Mouse (Mus musculus) lung, adult 18-20 months (tissue): ENCODE measurements around the gene Dclre1a.

ENCODE experiments used
- DNase-seq, 2 experiments: peaks; one replicate each; pipeline ENCODE4 v3.0.0; 2022; ENCODE audit warnings: mixed read lengths in 2 of 2

Gene Dclre1a

GRCm38 (mm10) chr19:56547456-56548229 lies at the start of gene Dclre1a:
Gene Dclre1a, minus strand, starts transcription at chr19:56548222.
- DNase-seq, result peak; percentile 72 to 74

- no peak for DNase-seq
These were observed 44.5 kb upstream of the Dclre1a start for GRCm38 (mm10) chr19:56592472-56592871.

DNA sequence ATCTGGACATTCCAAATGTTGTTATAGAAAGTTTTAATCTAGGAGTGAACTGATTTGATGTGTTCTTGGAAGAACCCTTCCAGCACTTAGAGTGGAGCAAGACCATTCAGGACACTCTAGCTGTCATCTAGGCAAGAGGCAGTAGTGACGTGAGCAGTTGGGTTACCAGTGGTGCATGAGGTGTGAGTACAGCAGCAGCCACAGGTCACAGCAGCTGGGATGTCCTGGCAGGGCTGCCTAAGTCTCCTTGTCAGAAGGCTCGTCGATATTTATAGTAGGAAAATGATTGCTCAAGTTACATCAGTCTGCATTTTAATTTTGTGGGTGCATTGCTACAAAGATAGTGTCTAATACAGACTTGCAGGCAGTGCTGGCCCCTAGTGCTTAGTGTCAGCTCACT lies 42.2 kb upstream of the Dclre1a start:
- DNase-seq, result no peak

DNA sequence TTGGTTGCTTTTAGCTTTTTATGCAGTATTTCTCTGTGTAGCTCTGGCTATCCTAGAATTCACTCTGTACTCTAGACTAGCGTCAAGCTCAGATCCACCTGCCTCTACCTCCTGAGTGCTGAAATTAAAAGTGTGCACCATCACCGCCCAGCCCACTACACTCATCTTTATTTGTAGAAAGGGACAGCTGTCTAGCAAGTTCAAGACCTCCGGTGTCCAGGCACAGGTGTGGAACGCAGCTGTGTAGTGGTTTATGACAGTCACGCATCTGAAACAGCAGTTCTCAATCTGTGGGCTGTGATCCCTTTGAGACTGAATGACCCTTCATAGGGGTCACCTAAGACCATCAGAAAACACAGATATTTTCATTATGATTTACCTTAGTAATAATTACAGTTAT lies 41.4 kb upstream of the Dclre1a start:
- no peak for DNase-seq

DNA sequence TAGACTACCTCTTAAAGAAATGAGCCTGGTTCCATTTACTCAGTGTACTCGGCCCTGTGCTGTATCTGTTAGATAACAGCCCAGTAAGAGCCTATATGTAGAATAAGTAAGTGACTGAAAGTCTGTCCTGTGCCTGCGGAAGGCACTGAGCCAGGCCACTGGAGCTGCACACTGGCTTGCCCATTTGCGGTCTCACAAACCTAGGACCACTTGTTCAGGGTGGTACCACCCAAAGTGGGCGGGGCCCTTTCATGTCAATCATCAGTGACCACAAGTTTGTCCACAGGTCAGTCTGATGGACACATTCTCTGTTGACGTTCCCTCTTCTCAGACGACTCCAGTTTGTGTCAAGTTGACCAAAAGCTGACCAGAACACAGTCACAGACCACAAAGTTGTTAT lies 41.0 kb upstream of the Dclre1a start:
- DNase-seq, result no peak

DNA sequence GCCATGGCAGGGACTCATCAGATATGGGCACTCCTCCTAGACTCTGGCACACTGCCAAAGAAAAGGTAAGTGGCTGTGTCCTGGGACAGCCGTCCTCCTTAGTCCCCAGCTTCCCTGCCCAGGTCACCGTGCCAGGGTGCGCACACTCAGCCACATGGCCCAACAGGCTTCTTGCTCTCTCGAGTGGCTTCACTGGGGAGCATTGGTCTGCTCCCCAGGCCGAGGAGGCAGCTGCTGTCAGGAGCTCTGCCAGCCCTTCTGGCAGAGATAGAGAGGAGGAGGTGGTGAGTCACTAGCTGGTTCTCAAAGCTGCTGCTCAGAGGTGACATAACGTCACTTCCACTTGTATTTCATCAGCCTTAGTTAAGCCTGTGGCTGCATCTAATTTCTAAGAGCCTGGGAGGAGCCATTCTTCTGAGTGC lies 40.2 kb upstream of the Dclre1a start:
- DNase-seq, result peak; percentile 76 to 88

- DNase-seq, result no peak
These were observed 38.3 kb upstream of the Dclre1a start for GRCm38 (mm10) chr19:56586320-56586719.

- no peak for DNase-seq
These were observed 36.3 kb upstream of the Dclre1a start for GRCm38 (mm10) chr19:56584288-56584687.

DNA sequence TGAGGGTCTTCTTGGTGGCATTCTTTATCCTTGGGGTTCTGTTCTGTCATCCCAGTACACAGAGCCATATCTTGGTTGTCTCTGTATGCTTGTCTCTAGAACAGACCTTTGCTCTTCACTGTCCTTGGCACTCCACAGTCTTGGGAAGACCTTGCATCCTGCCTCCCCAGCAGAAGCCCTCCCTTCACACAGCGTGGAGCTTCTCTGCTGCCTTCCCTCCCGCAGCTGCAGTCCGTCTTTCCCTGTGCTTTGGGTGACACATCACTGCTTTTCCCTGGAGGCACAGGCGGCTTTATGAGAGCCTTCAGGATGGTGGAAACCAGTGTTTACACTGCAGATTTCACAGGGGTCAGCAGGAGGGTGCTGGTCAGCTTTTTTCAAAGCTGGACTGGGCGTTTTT lies 35.8 kb upstream of the Dclre1a start:
- DNase-seq, result no peak

DNA sequence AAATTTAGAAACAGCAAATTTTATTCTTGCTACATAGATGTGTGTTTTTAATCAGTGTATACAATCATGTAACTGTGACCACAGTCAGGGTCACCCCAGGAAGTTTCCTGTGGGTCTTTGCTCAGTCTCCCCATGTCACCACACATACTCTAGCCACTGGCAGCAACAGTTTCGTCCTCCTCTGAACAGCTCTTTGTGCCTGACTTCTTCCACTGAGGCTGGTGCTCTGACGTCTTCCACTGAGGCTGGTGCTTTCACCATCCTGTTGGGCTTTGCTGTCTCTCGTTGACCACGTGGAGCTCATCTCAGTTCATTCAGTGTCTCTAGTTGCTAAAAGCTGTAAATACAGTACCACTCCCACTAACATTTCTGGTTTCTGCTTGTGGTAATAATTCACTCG lies 34.0 kb upstream of the Dclre1a start:
- no peak for DNase-seq

GRCm38 (mm10) chr19:56577801-56578200 lies 29.8 kb upstream of the Dclre1a start:
- no peak for DNase-seq

DNA sequence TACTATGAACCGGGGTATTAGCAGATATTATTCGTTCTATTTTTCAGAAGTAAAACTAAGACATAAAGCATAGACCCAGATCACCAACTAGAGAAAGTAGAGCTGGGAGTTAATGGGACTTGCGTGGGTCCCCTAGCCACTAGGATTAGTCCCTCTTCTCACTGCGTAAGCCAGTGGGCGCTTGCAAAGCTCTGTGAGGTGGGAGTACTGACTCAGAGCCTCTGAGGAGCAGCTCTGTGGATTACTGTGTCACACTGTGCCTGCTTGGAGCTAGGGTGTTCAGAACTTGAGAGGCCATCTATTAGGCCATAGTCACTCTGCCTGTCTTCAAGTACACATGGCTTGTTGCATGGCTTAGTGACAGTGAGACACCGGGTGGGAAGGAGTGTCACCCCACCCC lies 25.2 kb upstream of the Dclre1a start:
- DNase-seq, result no peak

GRCm38 (mm10) chr19:56571913-56572312 lies 23.9 kb upstream of the Dclre1a start:
- no peak for DNase-seq

- no peak for DNase-seq
These were observed 23.2 kb upstream of the Dclre1a start for GRCm38 (mm10) chr19:56571234-56571633.

- no peak for DNase-seq
These were observed 22.8 kb upstream of the Dclre1a start for GRCm38 (mm10) chr19:56570781-56571180.

DNA sequence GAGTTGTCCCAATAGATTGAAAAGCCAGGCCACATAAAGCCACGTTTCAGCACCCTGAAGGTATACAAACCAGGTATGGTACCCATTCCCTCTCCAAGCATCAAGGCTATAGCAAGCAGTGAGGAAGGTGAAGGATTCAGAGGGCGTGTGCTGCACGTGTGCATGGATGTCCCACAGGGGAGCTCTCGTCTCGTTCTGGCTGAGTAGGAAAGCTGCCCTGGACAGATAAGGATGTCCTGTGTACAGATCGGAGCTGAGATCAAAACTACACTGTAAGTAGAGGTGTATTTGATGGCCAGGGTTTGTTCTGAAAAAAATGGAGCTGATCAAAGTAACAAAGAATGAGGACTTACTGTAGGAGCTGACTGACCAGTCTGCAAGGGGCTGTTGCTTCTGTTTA lies 18.9 kb upstream of the Dclre1a start:
- DNase-seq, result no peak

- DNase-seq, result peak; percentile 73 to 82
These were observed 18.0 kb upstream of the Dclre1a start for GRCm38 (mm10) chr19:56566041-56566440.

- DNase-seq, result no peak
These were observed 17.3 kb upstream of the Dclre1a start for GRCm38 (mm10) chr19:56565358-56565757.

DNA sequence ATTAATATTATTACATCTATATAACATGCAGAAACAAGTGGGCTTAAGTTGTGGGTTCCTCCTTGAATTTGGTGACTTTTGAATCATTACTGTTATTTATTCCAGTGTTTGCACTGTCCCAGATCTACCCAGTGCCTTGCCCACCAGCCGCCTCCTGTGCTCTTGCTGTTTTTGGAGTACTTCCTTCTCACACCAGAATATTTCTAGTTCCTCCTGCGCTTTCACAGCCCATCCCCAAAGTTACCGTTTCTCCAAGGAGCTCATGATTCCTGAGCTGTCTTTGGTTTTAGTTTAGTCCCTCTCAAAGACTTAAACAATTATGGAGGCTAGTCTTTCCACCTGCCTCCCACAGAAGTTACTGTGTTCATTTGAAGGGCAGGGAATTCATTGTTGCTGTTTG lies 15.4 kb upstream of the Dclre1a start:
- no peak for DNase-seq

DNA sequence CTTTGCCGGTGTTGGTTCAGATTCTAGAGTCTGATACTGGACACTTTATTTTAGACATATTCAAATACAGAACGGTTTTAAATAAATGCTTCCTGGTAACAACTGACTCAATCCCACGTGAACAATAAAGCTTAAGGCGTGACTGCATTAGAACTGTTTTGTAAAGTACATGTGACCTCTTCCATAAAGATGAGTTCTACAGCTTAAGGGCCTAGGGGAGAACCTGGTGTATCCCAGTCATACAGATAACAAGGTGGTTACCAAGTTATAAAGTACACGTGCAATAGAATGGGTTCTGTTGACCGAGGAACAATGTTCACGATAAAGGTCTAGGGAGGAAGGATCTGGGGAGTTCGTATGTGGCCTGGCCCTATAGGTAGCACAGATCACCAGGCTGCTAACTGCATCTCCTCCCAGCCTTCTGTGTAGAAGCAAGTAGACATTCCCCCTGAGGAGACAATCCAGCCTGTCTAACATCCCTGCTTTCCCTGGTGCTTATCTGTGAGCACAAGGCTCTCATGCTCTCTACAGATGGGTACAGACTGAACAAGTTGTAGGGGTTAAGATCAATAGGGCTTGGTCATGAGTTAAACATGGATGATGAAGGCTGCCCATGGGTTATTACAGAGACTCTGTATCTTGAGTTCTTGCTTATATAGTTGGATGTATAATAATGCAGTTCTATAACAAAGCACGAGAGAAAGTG lies 14.6 kb upstream of the Dclre1a start:
- no peak for DNase-seq

- DNase-seq, result peak in 1 of 2 experiments; percentile 30
These were observed 8.0 kb upstream of the Dclre1a start for GRCm38 (mm10) chr19:56555972-56556371.

- no peak for DNase-seq
These were observed 5.2 kb upstream of the Dclre1a start for GRCm38 (mm10) chr19:56553177-56553576.

GRCm38 (mm10) chr19:56549033-56549680 lies 1.1 kb upstream of the Dclre1a start:
- peak in 1 of 2 experiments; percentile 41 for DNase-seq
